Mouse (Mus musculus) C2C12 (cell line): ENCODE measurements around the gene Ptprt.

Experiments used
- CTCF ChIP-seq: IDR thresholded peaks from one replicate; pipeline ENCODE4 v1.5.1; 2011; ENCODE audit not compliant: control insufficient read depth, insufficient read depth, insufficient read length
- MAX ChIP-seq: IDR thresholded peaks from one replicate; pipeline ENCODE4 v1.6.1; 2011; ENCODE audit warnings: mild to moderate bottlenecking, control low read depth
- USF1 ChIP-seq: IDR thresholded peaks from one replicate; pipeline ENCODE4 v1.6.1; 2011; ENCODE audit warnings: low read depth, mild to moderate bottlenecking, control low read depth, moderate library complexity

DNA sequence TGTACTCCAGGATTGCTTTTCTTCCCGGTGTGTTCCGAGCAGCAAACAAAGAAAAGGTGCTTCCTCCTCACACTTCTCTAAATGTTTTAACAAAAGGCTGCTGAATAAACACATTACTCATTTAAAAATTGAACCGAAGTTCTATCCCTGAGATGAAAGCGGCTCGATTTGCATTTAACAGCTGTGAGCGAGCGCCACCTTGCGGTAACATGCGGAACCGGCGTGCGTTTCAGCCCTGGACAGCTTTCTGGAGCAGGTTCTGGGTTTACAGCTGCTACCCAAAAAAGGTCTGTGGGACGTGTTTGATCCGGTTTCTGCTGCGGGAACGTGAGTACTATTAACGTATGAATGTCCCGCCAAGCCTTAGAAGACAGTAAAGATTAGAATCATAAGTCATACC lies 1.9 kb downstream of the Ptprt start:
- TF ChIP-seq CTCF (peak; percentile 84), MAX (no peak), USF1 (no peak)
